ENCODE assay signal across 9 mouse cellular contexts in the genomic region with DNA sequence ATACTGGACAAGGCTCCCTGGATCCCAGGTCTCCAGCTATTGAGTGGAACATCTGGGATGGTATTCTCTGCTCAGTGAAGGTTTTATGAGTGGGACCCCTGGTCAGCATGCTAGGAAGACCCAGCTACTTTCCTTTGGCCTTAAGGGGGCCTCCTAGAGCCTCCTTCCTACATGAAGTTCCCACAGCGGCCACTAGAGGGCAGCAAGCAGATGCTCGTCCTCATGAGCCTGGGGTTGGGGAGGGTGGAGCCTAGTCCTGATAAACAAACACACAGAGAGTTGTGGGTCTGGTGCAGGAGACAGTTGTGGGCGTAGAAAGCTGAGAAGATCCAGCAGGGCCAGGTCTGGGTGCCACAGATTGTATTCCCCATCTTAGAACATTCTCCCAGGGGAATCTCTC. TPM values are rescaled to one million over a fixed set of nuclear protein-coding genes. Genes with fewer than 3 reads are reported as not detected.
DNase-seq lines count a peak whose midpoint lies in the region; ATAC-seq and TF ChIP-seq lines count a peak whose summit lies in the region.
"Had no signal": no experiment of that assay in that cellular context is flagged by ENCODE, and none has a peak within 500 bp of the region (broad histone marks: within the 10 kb centered on the region; RNA-seq: fewer than 3 reads in every experiment).

No protein-coding gene starts in this region.

- ATAC-seq in erythroid progenitor cell, adult 5-6 weeks (replicated peaks; ENCODE audit: low FRiP score, poor library complexity, severe bottlenecking), result peak; percentile 89
- peak; percentile 64 for ATAC-seq in heart, embryonic 12.5 days (ENCODE audit: insufficient number of reproducible peaks, low FRiP score)
- peak; percentile 75 for ATAC-seq in kidney, postnatal 0 days (replicated peaks; ENCODE audit: low FRiP score, low read depth)
- peak; percentile 77 for ATAC-seq in liver, embryonic 12.5 days
- ATAC-seq in stomach, postnatal 0 days (ENCODE audit: low FRiP score, low TSS enrichment), result peak; percentile 65

- DNase-seq in CD4-positive helper T cell, adult 2 months (ENCODE audit: low read depth, low spot score), result peak; percentile 82
- peak; percentile 95 for DNase-seq in kidney, postnatal 0 days (ENCODE audit: low spot score)
- DNase-seq in natural killer cell, adult 2 months (ENCODE audit: low spot score in 2 of 2), result peak; percentile 78 to 86
- DNase-seq in stomach, postnatal 0 days (ENCODE audit: low spot score), result peak; percentile 88

- no peak for TF ChIP-seq POLR2A in bone marrow macrophage, adult 2 months (IDR thresholded peaks at IDR 0.05; ENCODE audit: borderline replicate concordance, low read depth, low read length)

- no peak for TF ChIP-seq EP300 in stomach, postnatal 0 days (optimal IDR thresholded peaks at IDR 0.05)

- no peak overlapping the region for H3K27ac ChIP-seq in bone marrow macrophage, adult 2 months (ENCODE audit: insufficient read depth, low read depth, low read length)
- no peak overlapping the region for H3K27ac ChIP-seq in heart, embryonic 12.5 days (ENCODE audit: poor library complexity, severe bottlenecking)
- no peak overlapping the region for H3K27ac ChIP-seq in kidney, postnatal 0 days
- H3K27ac ChIP-seq in liver, embryonic 12.5 days, result peak overlapping the region; percentile 42
- no peak overlapping the region for H3K27ac ChIP-seq in stomach, postnatal 0 days (replicated peaks)
- H3K27ac ChIP-seq: embryonic facial prominence, embryonic 13.5 days had no signal

- H3K36me3 ChIP-seq in heart, embryonic 12.5 days, result peaks cover 44% of the 10 kb centered on the region
- H3K36me3 ChIP-seq in kidney, postnatal 0 days (ENCODE audit: insufficient read depth, low read length), result 0 out of 2 replicates have a peak, but pooled peaks cover 14% of the 10 kb centered on the region
- peaks cover 52% of the 10 kb centered on the region for H3K36me3 ChIP-seq in liver, embryonic 12.5 days
- H3K36me3 ChIP-seq in stomach, postnatal 0 days (ENCODE audit: control insufficient read depth, insufficient read depth, low read length), result peaks cover 18% of the 10 kb centered on the region

- WGBS in heart, embryonic 12.5 days, result 4% methylated on average over 3 of the region's 3 CpGs
- WGBS in kidney, postnatal 0 days, result 0% methylated on average over 3 of the region's 3 CpGs
- WGBS in liver, embryonic 12.5 days (ENCODE audit: insufficient replicate concordance), result 2% methylated on average over 3 of the region's 3 CpGs
- 4% methylated on average over 3 of the region's 3 CpGs for WGBS in stomach, postnatal 0 days

- no peak overlapping the region; the same call in 1 of the 2 replicates for H3K9ac ChIP-seq in heart, embryonic 12.5 days
- no peak overlapping the region for H3K9ac ChIP-seq in kidney, postnatal 0 days (ENCODE audit: low read depth, low read length)
- 0 out of 2 replicates have a peak overlapping the region, but pooled peaks have one; percentile 1 for H3K9ac ChIP-seq in liver, embryonic 12.5 days
- H3K9ac ChIP-seq in stomach, postnatal 0 days (ENCODE audit: low read length), result no peak overlapping the region
- H3K9ac ChIP-seq: embryonic facial prominence, embryonic 13.5 days had no signal

- TF ChIP-seq CTCF in bone marrow macrophage, adult 2 months (IDR thresholded peaks at IDR 0.05; ENCODE audit: low read depth, low read length), result peak; percentile 100
- peak; percentile 100 for TF ChIP-seq CTCF in kidney, postnatal 0 days (IDR thresholded peaks at IDR 0.05; ENCODE audit: low read depth)
- TF ChIP-seq CTCF in stomach, postnatal 0 days (IDR thresholded peaks at IDR 0.05; ENCODE audit: low read depth), result peak; percentile 100

- H3K27me3 ChIP-seq in heart, embryonic 12.5 days (replicated peaks), result no peaks in the 10 kb centered on the region
- H3K27me3 ChIP-seq in kidney, postnatal 0 days (ENCODE audit: insufficient read depth, low read length), result no peaks in the 10 kb centered on the region
- H3K27me3 ChIP-seq in liver, embryonic 12.5 days (replicated peaks), result no peaks in the 10 kb centered on the region
- no peaks in the 10 kb centered on the region for H3K27me3 ChIP-seq in stomach, postnatal 0 days (ENCODE audit: control insufficient read depth, insufficient read depth, low read length)
- H3K27me3 ChIP-seq: embryonic facial prominence, embryonic 13.5 days had no signal

- H3K4me3 ChIP-seq in bone marrow macrophage, adult 2 months (ENCODE audit: insufficient read depth, low read length), result no peak overlapping the region
- no peak overlapping the region for H3K4me3 ChIP-seq in heart, embryonic 12.5 days
- no peak overlapping the region for H3K4me3 ChIP-seq in kidney, postnatal 0 days (replicated peaks; ENCODE audit: low read depth, low read length)
- H3K4me3 ChIP-seq in liver, embryonic 12.5 days, result no peak overlapping the region
- no peak overlapping the region for H3K4me3 ChIP-seq in stomach, postnatal 0 days (ENCODE audit: low read depth, low read length)
- H3K4me3 ChIP-seq: embryonic facial prominence, embryonic 13.5 days had no signal

- peaks cover 10% of the 10 kb centered on the region for H3K4me1 ChIP-seq in bone marrow macrophage, adult 2 months (ENCODE audit: control insufficient read depth, insufficient read depth, low read length)
- H3K4me1 ChIP-seq in heart, embryonic 12.5 days (replicated peaks), result peaks cover 5% of the 10 kb centered on the region
- no peaks in the 10 kb centered on the region; the same call in 1 of the 2 replicates for H3K4me1 ChIP-seq in kidney, postnatal 0 days (replicated peaks; ENCODE audit: insufficient read depth, low read length)
- peaks cover 11% of the 10 kb centered on the region for H3K4me1 ChIP-seq in liver, embryonic 12.5 days
- no peaks in the 10 kb centered on the region for H3K4me1 ChIP-seq in stomach, postnatal 0 days (replicated peaks; ENCODE audit: control insufficient read depth, insufficient read depth)

- H3K4me2 ChIP-seq in heart, embryonic 12.5 days, result no peak overlapping the region
- no peak overlapping the region for H3K4me2 ChIP-seq in kidney, postnatal 0 days (ENCODE audit: low read length)
- H3K4me2 ChIP-seq in liver, embryonic 12.5 days, result no peak overlapping the region
- H3K4me2 ChIP-seq in stomach, postnatal 0 days (replicated peaks; ENCODE audit: low read depth), result 0 out of 2 replicates have a peak overlapping the region, but pooled peaks have one; percentile 5
- H3K4me2 ChIP-seq: embryonic facial prominence, embryonic 13.5 days had no signal

- no peaks in the 10 kb centered on the region for H3K9me3 ChIP-seq in heart, embryonic 12.5 days (replicated peaks)
- H3K9me3 ChIP-seq in kidney, postnatal 0 days (replicated peaks; ENCODE audit: low read length), result no peaks in the 10 kb centered on the region
- H3K9me3 ChIP-seq in liver, embryonic 12.5 days (replicated peaks), result no peaks in the 10 kb centered on the region
- H3K9me3 ChIP-seq in stomach, postnatal 0 days (ENCODE audit: control insufficient read depth, low read length), result no peaks in the 10 kb centered on the region
- H3K9me3 ChIP-seq: embryonic facial prominence, embryonic 13.5 days had no signal

RNA-seq across cellular contexts. Expression of a gene that starts 9.1 kb away (rescaled TPM):
- polyA plus RNA-seq in bone marrow macrophage, adult 2 months (2012; ENCODE audit: insufficient read depth, insufficient read length, missing spikeins), result 95.4 and 113 TPM in 2 replicates
- 18.9 and 29.6 TPM in 2 replicates for total RNA-seq in erythroid progenitor cell, adult 5-6 weeks (2015; ENCODE audit: low replicate concordance)
- total RNA-seq in erythroid progenitor cell, adult 5-6 weeks (2017; ENCODE audit: low replicate concordance), result 5.3 and 7.2 TPM in 2 replicates
- 19.6 and 21.6 TPM in 2 replicates for polyA plus RNA-seq in heart, embryonic 12.5 days (2016; fragmentation: Nextera tagmentation; extraction: Ambion mirVana)
- 26.8 and 26.9 TPM in 2 replicates for polyA plus RNA-seq in kidney, postnatal 0 days (2015; fragmentation: Nextera tagmentation; extraction: Ambion mirVana)
- polyA plus RNA-seq in liver, embryonic 12.5 days (2016; fragmentation: Nextera tagmentation; extraction: Ambion mirVana), result 15.2 and 18.5 TPM in 2 replicates
- 16.2 and 17.4 TPM in 2 replicates for polyA plus RNA-seq in stomach, postnatal 0 days (2015; fragmentation: Nextera tagmentation; extraction: Ambion mirVana)

RNA-seq across cellular contexts. Expression of a gene that starts 10.2 kb away (rescaled TPM):
- 2.4 and 6.2 TPM in 2 replicates for polyA plus RNA-seq in bone marrow macrophage, adult 2 months (2012; ENCODE audit: insufficient read depth, insufficient read length, missing spikeins)
- total RNA-seq in erythroid progenitor cell, adult 5-6 weeks (2015; ENCODE audit: low replicate concordance), result not detected in 2 replicates
- not detected in 2 replicates for total RNA-seq in erythroid progenitor cell, adult 5-6 weeks (2017; ENCODE audit: low replicate concordance)
- 0.27 and 0.52 TPM in 2 replicates for polyA plus RNA-seq in heart, embryonic 12.5 days (2016; fragmentation: Nextera tagmentation; extraction: Ambion mirVana)
- 301 and 303 TPM in 2 replicates for polyA plus RNA-seq in kidney, postnatal 0 days (2015; fragmentation: Nextera tagmentation; extraction: Ambion mirVana)
- 1.2 and 2.7 TPM in 2 replicates for polyA plus RNA-seq in liver, embryonic 12.5 days (2016; fragmentation: Nextera tagmentation; extraction: Ambion mirVana)
- polyA plus RNA-seq in stomach, postnatal 0 days (2015; fragmentation: Nextera tagmentation; extraction: Ambion mirVana), result 21.6 and 24.6 TPM in 2 replicates

RNA-seq across cellular contexts. Expression of a gene that starts 36.0 kb away (rescaled TPM):
- 12.8 and 15.8 TPM in 2 replicates for polyA plus RNA-seq in bone marrow macrophage, adult 2 months (2012; ENCODE audit: insufficient read depth, insufficient read length, missing spikeins)
- 9.7 and 24.7 TPM in 2 replicates for total RNA-seq in erythroid progenitor cell, adult 5-6 weeks (2015; ENCODE audit: low replicate concordance)
- 24.1 and 25.0 TPM in 2 replicates for total RNA-seq in erythroid progenitor cell, adult 5-6 weeks (2017; ENCODE audit: low replicate concordance)
- 23.4 and 23.9 TPM in 2 replicates for polyA plus RNA-seq in heart, embryonic 12.5 days (2016; fragmentation: Nextera tagmentation; extraction: Ambion mirVana)
- polyA plus RNA-seq in kidney, postnatal 0 days (2015; fragmentation: Nextera tagmentation; extraction: Ambion mirVana), result 15.1 and 15.4 TPM in 2 replicates
- 19.5 and 20.3 TPM in 2 replicates for polyA plus RNA-seq in liver, embryonic 12.5 days (2016; fragmentation: Nextera tagmentation; extraction: Ambion mirVana)
- polyA plus RNA-seq in stomach, postnatal 0 days (2015; fragmentation: Nextera tagmentation; extraction: Ambion mirVana), result 6.6 and 6.8 TPM in 2 replicates

Comparison
In these comparisons a context has a peak if more than half of its experiments do, and no peak if none do; other contexts are left out.
1. RNA of a gene that starts 10.2 kb away (polyA plus RNA-seq): 301 to 303 TPM in kidney, postnatal 0 days; 21.6 to 24.6 TPM in stomach, postnatal 0 days, 1.2 to 2.7 TPM in liver, embryonic 12.5 days, 2.4 to 6.2 TPM in bone marrow macrophage, adult 2 months and 0.27 to 0.52 TPM in heart, embryonic 12.5 days; every median in the first group is over 10 times any median in the second.
2. Peak in every context shown above with its lines, with median percentiles within 50 percentile points of each other: DNase-seq, CTCF ChIP-seq and ATAC-seq.